Mouse (Mus musculus) gastrocnemius, postnatal 14 days (tissue): ENCODE data around the gene Hinfp. TPM values are rescaled to one million over a fixed set of nuclear protein-coding genes. Genes with fewer than 3 reads are reported as not detected.
A peak's percentile ranks its signal among the peaks of the same experiment; 100 is the strongest.
"Not testable (repeated sequence)": the region's sequence is repeated elsewhere in the genome, so short reads cannot be mapped to it uniquely, and the experiment has no call there.

Experiments used
- DNase-seq: peaks from one replicate; pipeline ENCODE4 v3.0.0; 2021; ENCODE audit warnings: mixed read lengths
- intact Hi-C: fragments of 180-260 bp; cut with DNase I; formaldehyde crosslinking; loops from one replicate; pipeline ENCODE4 v1.15.1; 2025; ENCODE audit warnings: low total_unique reads
- total RNA-seq, 2 experiments: library from RNA; stranded (reverse); gene quantifications; 2 replicates each; pipeline ENCODE4 v1.2.3; 2021

Gene Hinfp
- total RNA-seq, 2 experiments from 2014 or later, result 5.8 to 6.0 TPM

GRCm38 (mm10) chr9:44314910-44315309 is 9.4 kb upstream of the Hinfp start:
- no peak for DNase-seq
- intact Hi-C loops, result no loop called here

- intact Hi-C loops, result no loop called here
Measured at GRCm38 (mm10) chr9:44314257-44314547, 8.7 kb upstream of the Hinfp start.

GRCm38 (mm10) chr9:44313476-44314256 is 8.2 kb upstream of the Hinfp start:
- no peak for DNase-seq
- intact Hi-C loops, result no loop called here

More at GRCm38 (mm10) chr9:44314257-44314547, 8.7 kb upstream of the Hinfp start:
- DNase-seq, result no peak

GRCm38 (mm10) chr9:44311136-44312134 is 6.0 kb upstream of the Hinfp start:
- intact Hi-C loops, result no loop called here
- no peak for DNase-seq

GRCm38 (mm10) chr9:44310750-44311135 is 5.3 kb upstream of the Hinfp start:
- intact Hi-C loops, result no loop called here
- no peak for DNase-seq

GRCm38 (mm10) chr9:44309756-44310155 is 4.3 kb upstream of the Hinfp start:
- intact Hi-C loops, result no loop called here
- no peak for DNase-seq

GRCm38 (mm10) chr9:44307248-44307647 is 1.8 kb upstream of the Hinfp start:
- intact Hi-C loops, result no loop called here
- no peak for DNase-seq

GRCm38 (mm10) chr9:44306532-44306931 is 1.1 kb upstream of the Hinfp start:
- no peak for DNase-seq
- intact Hi-C loops, result no loop called here

GRCm38 (mm10) chr9:44300001-44300400 is 5.5 kb downstream of the Hinfp start:
- DNase-seq, intact Hi-C loops: not testable (repeated sequence)

- no peak for DNase-seq
- intact Hi-C loops, result loop anchor here (5.0 kb wide), 1 partner anchor 65 kb away; no protein-coding TSS in a partner anchor
Measured at GRCm38 (mm10) chr9:44292490-44292889, 13.0 kb downstream of the Hinfp start.

- intact Hi-C loops, result no loop called here
- no peak for DNase-seq
Measured at GRCm38 (mm10) chr9:44288959-44289291, 16.5 kb downstream of the Hinfp start.

- intact Hi-C loops, result no loop called here
- DNase-seq, result no peak
Measured at GRCm38 (mm10) chr9:44288076-44288958, 17.2 kb downstream of the Hinfp start, which contains the start of gene Abcg4. TSS of gene Abcg4 (minus strand) at chr9:44288615.

GRCm38 (mm10) chr9:44287401-44288075 is 17.9 kb downstream of the Hinfp start:
- no peak for DNase-seq
- intact Hi-C loops, result no loop called here

GRCm38 (mm10) chr9:44287003-44287400 is 18.5 kb downstream of the Hinfp start:
- no peak for DNase-seq
- intact Hi-C loops, result no loop called here

- DNase-seq, result peak; percentile 32
- intact Hi-C loops, result no loop called here
Measured at GRCm38 (mm10) chr9:44286256-44286850, 19.1 kb downstream of the Hinfp start.

- no peak for DNase-seq
- intact Hi-C loops, result no loop called here
Measured at GRCm38 (mm10) chr9:44283183-44283582, 22.3 kb downstream of the Hinfp start.

- intact Hi-C loops, result no loop called here
- DNase-seq, result no peak
Measured at GRCm38 (mm10) chr9:44269973-44270372, 35.5 kb downstream of the Hinfp start.

GRCm38 (mm10) chr9:44269077-44269476 is 36.4 kb downstream of the Hinfp start:
- intact Hi-C loops, result no loop called here
- DNase-seq, result no peak

GRCm38 (mm10) chr9:44268432-44268831 is 37.0 kb downstream of the Hinfp start, which contains the start of gene Nlrx1:
TSS of gene Nlrx1 (minus strand) at chr9:44268599.
- intact Hi-C loops, result no loop called here
- no peak for DNase-seq
